Mouse (Mus musculus) G1E-ER4 (cell line): ENCODE results near the gene Aldh1a2. TPM values are rescaled to one million over a fixed set of nuclear protein-coding genes. Genes with fewer than 3 reads are reported as not detected.

Experiments
- GATA1 ChIP-seq: IDR thresholded peaks from one replicate; pipeline ENCODE4 v1.8.0; 2012; ENCODE audit warnings: low read length, inconsistent platforms
- polyA plus RNA-seq: library from polyadenylated mRNA; stranded (reverse); fragments of >175 nt; gene quantifications from 2 replicates; pipeline ENCODE4 v1.2.3, GENCODE M21; 2012

The Aldh1a2 gene
- not detected in 2 replicates for polyA plus RNA-seq

DNA sequence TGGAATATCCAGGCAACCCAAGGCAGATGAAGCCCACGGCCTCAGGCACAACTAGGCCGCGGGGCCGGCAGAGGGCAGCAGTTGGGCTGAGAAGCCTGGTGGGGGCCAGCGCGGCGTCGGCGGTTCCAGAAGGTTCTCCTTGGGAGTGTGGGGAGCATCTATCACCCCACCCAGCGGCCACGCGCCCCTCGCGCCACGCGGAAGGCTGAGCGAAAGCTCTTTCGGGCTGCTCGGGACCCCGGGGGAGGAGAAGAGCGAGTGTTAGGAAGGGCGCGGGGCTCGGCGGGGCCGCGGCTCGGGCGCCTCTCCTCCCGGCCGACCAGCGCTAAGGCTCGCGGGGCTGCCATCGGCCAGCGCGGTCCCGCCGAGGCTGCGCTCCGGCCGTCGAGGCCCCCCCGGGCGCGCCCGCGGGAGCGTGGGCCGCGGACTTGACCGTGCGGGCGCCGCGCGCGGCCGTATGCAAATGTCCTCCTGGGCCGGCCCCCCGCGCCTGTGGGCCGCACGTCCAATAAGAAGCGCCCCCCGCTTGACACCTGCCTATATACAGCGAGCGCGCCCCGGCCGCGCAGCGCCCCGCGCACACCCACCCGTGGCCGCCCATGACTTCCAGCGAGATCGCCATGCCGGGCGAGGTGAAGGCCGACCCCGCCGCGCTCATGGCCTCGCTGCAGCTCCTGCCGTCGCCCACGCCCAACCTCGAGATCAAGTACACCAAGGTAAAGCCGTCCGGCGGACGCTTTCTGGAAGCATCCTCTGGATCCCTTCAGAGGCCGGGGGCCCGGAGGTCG is at the start of gene Aldh1a2:
Gene Aldh1a2, plus strand, starts transcription at position 542 of the 788 bp plus-strand sequence.
- TF ChIP-seq GATA1: no peak

DNA sequence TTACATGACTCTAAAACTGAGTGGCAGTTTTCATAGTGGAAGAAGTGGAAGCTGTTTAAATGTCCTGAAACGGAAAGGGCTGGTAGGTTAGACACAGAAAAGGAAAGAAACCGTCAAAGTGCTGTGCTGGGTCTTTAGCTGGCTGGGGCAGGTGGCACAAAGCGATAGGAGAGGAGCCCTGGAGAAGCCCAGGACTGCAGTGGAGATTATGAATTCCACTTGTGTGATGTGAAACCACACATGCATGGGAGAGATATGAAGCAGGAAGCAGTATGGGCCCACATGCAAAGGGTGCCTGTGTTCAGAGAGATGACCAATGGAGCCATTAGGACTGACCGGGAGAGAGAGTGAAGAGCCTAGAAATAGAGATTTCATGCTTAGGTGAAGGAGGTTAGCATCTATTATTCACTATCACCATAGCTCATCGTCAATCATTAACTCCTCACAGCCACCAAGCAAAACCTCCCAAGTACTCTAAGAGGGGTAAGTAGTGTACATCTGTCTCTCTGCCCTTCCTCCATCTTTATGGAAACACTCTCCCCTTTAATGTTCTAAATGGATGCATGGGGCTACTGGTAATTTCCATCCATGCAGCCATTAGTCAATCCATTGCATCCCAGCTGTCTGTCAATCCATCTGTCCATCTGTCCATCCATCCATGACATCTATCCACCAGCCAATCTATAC is 49.4 kb upstream of the Aldh1a2 start:
- TF ChIP-seq GATA1: peak; percentile 93

DNA sequence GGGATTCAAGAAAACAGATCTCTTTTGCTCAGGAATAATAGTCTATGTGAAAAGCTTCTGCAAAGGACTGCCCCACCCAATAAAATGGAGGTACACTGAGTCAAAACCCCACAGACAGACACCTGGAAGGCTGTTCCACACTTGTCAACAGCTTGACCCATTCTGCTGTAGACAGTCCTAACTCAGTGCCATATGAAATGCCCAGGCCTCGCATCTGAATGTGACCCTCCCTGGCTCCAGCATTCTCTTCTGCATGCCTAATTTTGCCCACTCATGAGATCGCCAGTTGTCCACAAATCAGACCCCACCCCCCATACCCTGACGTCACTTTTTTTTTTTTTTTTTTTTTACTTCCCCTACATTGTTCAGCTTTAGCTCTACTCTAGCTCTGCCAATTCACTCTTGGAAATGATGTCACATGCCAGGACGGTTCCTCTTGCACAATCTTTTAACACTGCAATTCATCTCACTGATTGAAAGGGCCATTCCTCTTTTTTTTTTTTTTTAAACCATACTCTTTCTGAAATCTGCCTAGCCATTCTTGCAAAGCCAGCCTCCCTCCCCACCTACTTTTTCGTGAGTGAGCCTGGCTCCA is 48.6 kb upstream of the Aldh1a2 start:
- no peak for TF ChIP-seq GATA1

- TF ChIP-seq GATA1: no peak
Observed at GRCm38 (mm10) chr9:71167473-71168215, 47.9 kb upstream of the Aldh1a2 start.

- TF ChIP-seq GATA1: no peak
Observed at GRCm38 (mm10) chr9:71168511-71168910, 47.1 kb upstream of the Aldh1a2 start, which contains the start of gene Aqp9. TSS of gene Aqp9 (minus strand) at chr9:71168682.

- no peak for TF ChIP-seq GATA1
Observed at GRCm38 (mm10) chr9:71173533-71173932, 42.1 kb upstream of the Aldh1a2 start.

DNA sequence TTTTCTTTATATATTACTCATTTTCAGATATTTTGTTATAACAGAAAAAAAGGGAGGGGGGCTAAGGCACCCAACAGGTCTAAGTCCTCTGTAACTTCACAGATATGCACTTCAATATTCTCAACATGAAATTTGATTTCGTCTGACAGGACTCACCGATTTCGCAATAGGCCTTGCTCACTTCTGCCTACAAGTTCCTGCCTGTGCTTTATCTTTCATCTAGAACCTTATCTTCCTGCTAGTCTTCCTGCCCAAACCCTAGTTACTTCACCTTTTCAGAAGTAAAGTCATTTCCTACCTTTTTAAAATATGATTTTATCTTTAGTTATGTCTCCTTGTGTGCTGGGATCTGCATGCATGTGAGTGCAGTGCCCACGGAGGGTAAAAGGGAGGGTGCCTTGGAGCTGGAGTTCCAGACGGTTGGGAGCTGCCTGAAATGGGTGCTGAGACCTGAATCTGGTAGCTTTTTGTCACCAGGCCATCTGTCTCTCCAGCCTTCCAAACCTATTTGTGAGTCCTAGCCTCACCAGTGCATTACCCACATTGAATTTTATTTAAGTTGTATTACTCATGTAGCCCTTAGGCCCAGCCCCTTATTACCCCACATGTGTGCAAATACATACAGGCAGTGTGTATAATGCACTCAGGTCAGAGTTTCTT is 41.1 kb upstream of the Aldh1a2 start:
- TF ChIP-seq GATA1: peak; percentile 21

DNA sequence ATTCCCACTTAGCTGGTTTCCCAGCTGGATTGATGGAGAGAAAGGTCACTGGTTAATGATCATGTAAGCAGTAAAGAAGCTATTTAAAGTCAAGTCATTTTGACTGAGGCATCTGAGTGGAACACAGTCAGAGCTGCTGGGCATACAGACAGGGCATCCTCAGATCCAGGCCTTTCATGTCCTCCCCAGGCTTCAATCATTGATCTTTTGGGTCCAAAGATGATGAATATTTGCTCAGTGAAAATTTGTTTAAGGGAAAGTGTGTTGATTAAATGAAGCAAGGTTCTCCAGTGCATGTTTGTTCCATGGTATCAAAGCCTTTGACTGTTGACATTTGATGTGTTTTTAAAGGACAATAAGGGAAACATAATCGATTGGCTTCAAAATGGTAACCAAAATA is 39.9 kb upstream of the Aldh1a2 start:
- TF ChIP-seq GATA1: no peak

GRCm38 (mm10) chr9:71179276-71179896 is 36.2 kb upstream of the Aldh1a2 start:
- TF ChIP-seq GATA1: peak; percentile 47

DNA sequence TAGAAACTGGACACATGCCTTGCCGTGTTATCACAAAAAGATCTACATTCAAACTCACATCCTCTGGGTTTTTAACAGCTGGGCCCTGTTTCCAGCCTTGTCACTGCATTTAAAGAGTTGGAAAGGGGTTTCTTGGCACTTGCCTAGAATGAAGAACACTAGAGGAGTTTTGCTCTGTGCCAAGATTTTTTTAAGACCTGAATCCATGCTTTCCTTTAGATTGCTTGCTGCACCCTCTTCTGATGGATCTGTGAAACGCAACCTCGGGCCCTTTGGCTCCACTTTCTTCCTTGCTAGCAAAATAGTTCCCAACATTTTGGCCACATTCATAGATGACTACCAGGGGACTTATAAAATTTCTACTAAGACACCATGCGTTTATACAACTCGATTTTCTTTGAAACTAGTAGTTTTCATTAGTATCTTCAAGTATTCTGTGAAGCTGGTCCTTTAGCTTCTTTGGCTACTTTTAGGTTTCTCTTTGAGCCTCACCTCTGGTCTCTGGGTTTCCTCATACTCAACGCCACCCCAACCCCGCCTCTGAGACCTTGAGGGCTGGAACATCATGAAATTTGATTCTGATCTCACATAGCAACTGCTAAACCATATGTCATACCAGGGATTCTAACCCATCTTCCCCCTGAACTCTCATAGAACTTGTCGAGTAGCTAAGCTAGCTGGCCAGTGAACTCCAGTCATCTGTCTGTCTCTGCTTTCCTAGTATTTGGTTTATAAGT is 35.5 kb upstream of the Aldh1a2 start:
- no peak for TF ChIP-seq GATA1

DNA sequence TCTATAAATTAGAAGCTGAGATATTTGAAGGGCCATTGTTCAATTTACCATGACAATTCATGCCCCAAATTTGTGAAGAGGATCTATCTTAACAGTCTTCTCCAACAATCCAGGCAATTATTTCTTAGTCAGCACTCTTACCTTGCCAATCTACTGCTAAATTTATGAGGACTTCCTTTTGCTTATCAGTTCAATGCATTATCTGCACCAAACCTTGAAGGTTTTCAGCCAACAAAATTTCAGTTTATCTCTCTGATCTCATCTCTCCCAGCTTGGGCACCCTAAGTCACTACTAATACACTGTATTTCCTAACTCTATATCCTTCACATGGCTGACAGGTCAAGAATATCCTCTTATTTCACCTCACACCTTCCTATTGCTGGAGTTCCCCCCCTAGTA is 30.3 kb upstream of the Aldh1a2 start:
- peak; percentile 81 for TF ChIP-seq GATA1

GRCm38 (mm10) chr9:71185823-71186222 is 29.8 kb upstream of the Aldh1a2 start:
- no peak for TF ChIP-seq GATA1

GRCm38 (mm10) chr9:71187396-71187795 is 28.2 kb upstream of the Aldh1a2 start:
- no peak for TF ChIP-seq GATA1
